Mouse (Mus musculus) midbrain, postnatal 0 days (tissue): ENCODE results near the gene Rln3. TPM values are rescaled to one million over a fixed set of nuclear protein-coding genes. Genes with fewer than 3 reads are reported as not detected.

Source experiments
- ATAC-seq: fragments of 200-750 bp; cut with Nextera tagmentation; 2 replicates; pipeline ENCODE4 v1.8.0; 2017; ENCODE audit warnings: moderate number of reproducible peaks, mild to moderate bottlenecking, moderate TSS enrichment, moderate library complexity; ENCODE audit not compliant: low FRiP score
- DNase-seq: peaks from one replicate; pipeline ENCODE4 v3.0.0-alpha.2; 2015; ENCODE audit warnings: low spot score
- H3K27ac ChIP-seq: fragments of 300-500 bp; sonication (generic); 2 replicates; pipeline ENCODE4 v1.5.1; 2014; ENCODE audit warnings: low read depth, mild to moderate bottlenecking, low read length, mixed read lengths
- H3K27me3 ChIP-seq: fragments of 300-500 bp; sonication (generic); 2 replicates; pipeline ENCODE4 v1.6.1; 2014; ENCODE audit warnings: low read length, control low read depth, mixed read lengths; ENCODE audit not compliant: insufficient read depth
- H3K36me3 ChIP-seq: fragments of 300-500 bp; sonication (generic); 2 replicates; pipeline ENCODE4 v1.6.1; 2014; ENCODE audit warnings: low read length, control low read depth, mixed read lengths; ENCODE audit not compliant: insufficient read depth
- H3K4me1 ChIP-seq: fragments of 300-500 bp; sonication (generic); 2 replicates; pipeline ENCODE4 v1.6.1; 2014; ENCODE audit warnings: mild to moderate bottlenecking, control low read depth, antibody characterized with exemption, low read length, mixed read lengths; ENCODE audit not compliant: insufficient read depth
- H3K4me2 ChIP-seq: fragments of 300-500 bp; sonication (generic); 2 replicates; pipeline ENCODE4 v1.6.1; 2014; ENCODE audit warnings: low read depth, mild to moderate bottlenecking, low read length, mixed read lengths; ENCODE audit not compliant: poor library complexity, severe bottlenecking
- H3K4me3 ChIP-seq: fragments of 300-500 bp; sonication (generic); 2 replicates; pipeline ENCODE4 v1.5.1; 2014; ENCODE audit warnings: low read depth, mild to moderate bottlenecking, low read length, moderate library complexity
- H3K9ac ChIP-seq: fragments of 300-500 bp; sonication (generic); replicated peaks from 2 replicates; pipeline ENCODE4 v1.6.1; 2014; ENCODE audit warnings: mild to moderate bottlenecking, low read length, moderate library complexity, mixed read lengths; ENCODE audit not compliant: poor library complexity, severe bottlenecking
- H3K9me3 ChIP-seq: fragments of 300-500 bp; sonication (generic); 2 replicates; pipeline ENCODE4 v1.6.1; 2016; ENCODE audit warnings: low read length, control low read depth
- CTCF ChIP-seq: IDR thresholded peaks from 2 replicates; pipeline ENCODE4 v1.5.1; 2016; ENCODE audit warnings: antibody characterized with exemption, mild to moderate bottlenecking
- WGBS: fragments of 180-500 bp; shearing (Covaris S2); extraction: QIAGEN DNeasy Blood & Tissue Kit; methylation state at CpG from one replicate; pipeline ENCODE4 v1.1.7; 2014; 5-methylcytosine and 5-hydroxymethylcytosine counted together
- polyA plus RNA-seq: library from polyadenylated mRNA; unstranded; fragments of >200 nt; fragmentation: Nextera tagmentation; extraction: Ambion mirVana; gene quantifications from 2 replicates; pipeline ENCODE4 v1.2.1, GENCODE M21; 2015
- total RNA-seq: library from RNA; depleted of rRNA; stranded (reverse); fragments of >200 nt; gene quantifications from 2 replicates; pipeline ENCODE4 v1.2.3, GENCODE M21; 2014

Rln3 gene
- total and polyA plus RNA-seq, 2 experiments from 2014 or later = 1.3 to 2.7 TPM

DNA sequence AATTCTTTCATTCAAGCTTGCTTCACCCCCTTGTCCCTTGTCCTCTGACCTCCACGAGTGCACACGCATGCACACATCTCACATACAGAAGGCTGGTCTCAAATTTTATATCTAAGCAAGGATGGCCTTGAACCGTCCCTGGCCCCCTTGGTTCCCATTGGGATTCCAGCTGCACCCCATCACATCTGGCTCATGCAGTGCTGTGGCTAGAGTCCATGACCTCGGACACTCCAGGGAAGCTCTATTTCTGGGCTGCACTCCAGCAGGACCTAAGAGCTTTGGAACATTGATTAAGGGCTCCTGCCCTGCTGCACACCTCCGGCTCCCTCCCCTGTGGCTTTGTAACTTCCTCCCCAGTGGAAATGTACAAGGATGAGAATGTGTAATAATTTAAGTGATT lies 6.8 kb downstream of the Rln3 start:
- no peak for TF ChIP-seq CTCF
- Histone ChIP-seq H3K4me1 (peaks cover 4% of the 10 kb centered on the region; the same call in 1 of the 2 replicates), H3K4me2 (no peak overlapping the region), H3K9ac (no peak overlapping the region), H3K4me3 (no peak overlapping the region), H3K9me3 (no peaks in the 10 kb centered on the region), H3K27ac (no peak overlapping the region), H3K27me3 (peaks cover 27% of the 10 kb centered on the region), H3K36me3 (no peaks in the 10 kb centered on the region)
- DNase-seq (no peak), ATAC-seq (no peak)
- 69% methylated on average over 5 of the region's 5 CpGs for WGBS

DNA sequence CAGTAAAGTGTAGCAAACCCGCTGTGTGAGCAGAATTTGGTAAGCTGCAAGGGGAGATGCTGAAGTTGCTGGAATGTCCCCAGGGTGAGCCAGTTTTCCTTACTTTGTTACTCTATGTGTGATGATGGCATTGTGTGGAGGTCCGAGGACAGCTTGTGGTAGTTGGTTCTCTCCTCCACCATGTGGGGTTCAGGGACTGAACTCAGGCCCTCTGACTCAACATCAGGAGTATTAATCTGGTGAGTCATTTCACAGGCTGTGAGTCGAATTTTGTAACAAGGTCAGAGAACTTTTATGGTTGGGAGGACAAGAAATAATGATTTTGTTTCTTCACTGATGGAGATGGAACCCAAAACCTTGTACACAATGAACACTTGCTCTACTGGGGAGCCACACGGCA lies 12.0 kb downstream of the Rln3 start:
- no peak for TF ChIP-seq CTCF
- ATAC-seq = no peak

DNA sequence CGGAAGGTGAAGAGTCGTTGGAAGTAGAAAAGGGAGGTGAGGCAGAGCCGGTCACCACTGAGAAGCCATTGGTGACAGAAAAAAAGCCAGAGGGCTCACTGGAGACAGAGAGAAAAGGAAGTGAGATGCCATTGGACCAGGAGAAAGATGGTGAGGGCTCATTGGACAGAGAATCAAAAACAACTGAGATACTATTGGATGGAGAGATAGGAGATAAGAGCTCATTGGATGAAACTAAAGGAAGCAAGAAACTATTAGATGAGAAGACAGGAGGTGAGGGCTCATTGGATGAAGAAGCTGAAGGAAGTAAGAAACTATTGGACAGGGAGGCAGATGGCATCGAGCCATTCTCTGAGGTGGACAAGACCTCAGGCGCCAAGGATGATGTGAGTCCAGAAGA lies 15.5 kb downstream of the Rln3 start:
- H3K9me3 ChIP-seq = no peaks in the 10 kb centered on the region
- H3K36me3 ChIP-seq = no peaks in the 10 kb centered on the region
- no peak overlapping the region for H3K9ac ChIP-seq
- ATAC-seq (no peak), DNase-seq (no peak)
- no peak overlapping the region for H3K4me2 ChIP-seq
- no peak for TF ChIP-seq CTCF
- H3K27ac ChIP-seq = no peak overlapping the region
- no peaks in the 10 kb centered on the region for H3K4me1 ChIP-seq
- 89% methylated on average over 5 of the region's 5 CpGs for WGBS
- no peak overlapping the region for H3K4me3 ChIP-seq
- H3K27me3 ChIP-seq = peaks cover 22% of the 10 kb centered on the region; the same call in 1 of the 2 replicates

More for the DNA sequence above, 12.0 kb downstream of the Rln3 start:
- no peak overlapping the region for H3K27ac ChIP-seq
- no peak overlapping the region for H3K4me3 ChIP-seq
- H3K36me3 ChIP-seq = no peaks in the 10 kb centered on the region
- no peaks in the 10 kb centered on the region for H3K4me1 ChIP-seq
- H3K9ac ChIP-seq = no peak overlapping the region
- no peak overlapping the region for H3K4me2 ChIP-seq
- peaks cover 15% of the 10 kb centered on the region; the same call in 1 of the 2 replicates for H3K27me3 ChIP-seq
- no peak for DNase-seq
- WGBS = 78% methylated on average over 4 of the region's 4 CpGs
- no peaks in the 10 kb centered on the region for H3K9me3 ChIP-seq

DNA sequence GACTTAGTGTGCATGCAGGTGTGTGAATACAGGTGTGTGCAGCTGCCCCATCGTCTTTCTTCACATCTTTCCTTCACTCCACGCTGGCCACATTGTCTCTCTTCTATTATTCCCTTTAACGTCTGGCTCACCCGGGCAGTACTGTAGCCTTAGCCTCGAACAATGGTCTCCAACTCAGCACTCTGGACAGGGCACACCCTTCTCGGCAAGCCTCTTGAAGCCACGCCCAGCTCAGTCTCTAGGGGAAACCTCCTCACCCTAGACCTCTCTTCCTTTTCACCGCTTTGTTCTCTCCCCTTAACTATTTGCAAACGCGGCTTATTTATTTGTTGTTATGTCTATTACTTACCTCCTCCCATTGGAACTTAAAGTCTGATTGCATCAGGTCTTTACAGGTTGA lies 17.4 kb downstream of the Rln3 start:
- H3K9me3 ChIP-seq = no peaks in the 10 kb centered on the region
- DNase-seq (no peak), ATAC-seq (no peak)
- H3K4me3 ChIP-seq = no peak overlapping the region
- no peaks in the 10 kb centered on the region for H3K36me3 ChIP-seq
- no peak for TF ChIP-seq CTCF
- H3K27me3 ChIP-seq = peaks cover 22% of the 10 kb centered on the region; the same call in 1 of the 2 replicates
- no peaks in the 10 kb centered on the region for H3K4me1 ChIP-seq
- H3K4me2 ChIP-seq = no peak overlapping the region
- WGBS = 9% methylated on average over 10 of the region's 10 CpGs
- H3K9ac ChIP-seq = no peak overlapping the region
- no peak overlapping the region for H3K27ac ChIP-seq

DNA sequence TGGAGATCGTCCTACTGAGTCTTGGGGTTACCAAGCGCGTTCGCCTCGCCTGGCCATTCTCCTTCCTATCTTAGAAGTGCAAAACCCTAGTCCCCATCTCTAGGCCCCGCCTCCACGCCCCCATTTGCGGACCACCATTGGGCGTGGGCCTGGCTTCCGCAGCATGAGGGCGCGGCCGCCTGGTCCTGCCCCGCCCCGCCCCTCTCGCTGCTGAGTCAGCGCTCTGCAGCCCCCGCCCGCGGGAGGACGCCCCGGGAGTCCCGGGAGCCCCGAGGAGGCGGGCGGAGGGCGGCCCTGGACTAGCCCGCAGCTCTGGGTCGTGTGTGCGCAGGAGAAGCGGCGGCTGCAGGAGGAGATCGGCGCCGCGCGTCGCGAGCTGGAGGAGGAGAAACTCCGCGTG lies 18.9 kb downstream of the Rln3 start:
- DNase-seq = peak; percentile 55
- no peaks in the 10 kb centered on the region for H3K9me3 ChIP-seq
- under 1% methylated on average over 36 of the region's 41 CpGs for WGBS
- H3K9ac ChIP-seq = peak overlapping the region; percentile 77
- H3K36me3 ChIP-seq = no peaks in the 10 kb centered on the region
- TF ChIP-seq CTCF = no peak
- H3K27ac ChIP-seq = no peak overlapping the region
- peak; percentile 42 for ATAC-seq
- no peaks in the 10 kb centered on the region for H3K4me1 ChIP-seq
- H3K4me3 ChIP-seq = peak overlapping the region; percentile 57
- peak overlapping the region; percentile 91 for H3K4me2 ChIP-seq
- peaks cover 29% of the 10 kb centered on the region; the same call in 1 of the 2 replicates for H3K27me3 ChIP-seq

DNA sequence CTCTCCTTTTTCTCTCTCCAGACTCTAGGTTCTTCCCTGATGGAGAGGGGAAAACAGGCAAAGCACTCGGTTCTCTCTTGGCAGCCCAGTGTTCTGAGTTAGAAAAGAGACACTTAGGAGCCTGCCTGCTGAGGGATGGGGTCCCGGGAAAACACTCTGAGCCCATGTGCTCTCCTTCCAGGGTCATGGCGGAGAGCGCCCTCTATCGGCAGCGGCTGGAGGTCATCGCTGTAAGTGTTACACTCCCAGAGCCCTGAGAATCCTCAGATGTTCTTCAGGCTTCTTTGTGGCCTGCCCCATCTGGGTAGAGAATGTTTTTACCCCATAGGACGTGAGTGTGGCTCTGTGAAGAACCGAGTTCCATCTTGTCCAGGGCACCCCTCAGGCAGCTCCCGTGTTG lies 20.6 kb downstream of the Rln3 start:
- WGBS = 12% methylated on average over 10 of the region's 10 CpGs
- H3K27ac ChIP-seq = no peak overlapping the region
- no peak overlapping the region for H3K4me2 ChIP-seq
- H3K9me3 ChIP-seq = no peaks in the 10 kb centered on the region
- no peaks in the 10 kb centered on the region for H3K36me3 ChIP-seq
- no peak overlapping the region for H3K9ac ChIP-seq
- ATAC-seq (no peak), DNase-seq (no peak)
- peaks cover 29% of the 10 kb centered on the region; the same call in 1 of the 2 replicates for H3K27me3 ChIP-seq
- TF ChIP-seq CTCF = peak; percentile 64
- no peak overlapping the region for H3K4me3 ChIP-seq
- H3K4me1 ChIP-seq = no peaks in the 10 kb centered on the region
